Mouse (Mus musculus): ENCODE measurements around the gene Hnf4a. TPM values are rescaled to one million over a fixed set of nuclear protein-coding genes. Genes with fewer than 3 reads are reported as not detected.

Gene Hnf4a
- polyA plus RNA-seq, 1 experiment = not detected

DNA sequence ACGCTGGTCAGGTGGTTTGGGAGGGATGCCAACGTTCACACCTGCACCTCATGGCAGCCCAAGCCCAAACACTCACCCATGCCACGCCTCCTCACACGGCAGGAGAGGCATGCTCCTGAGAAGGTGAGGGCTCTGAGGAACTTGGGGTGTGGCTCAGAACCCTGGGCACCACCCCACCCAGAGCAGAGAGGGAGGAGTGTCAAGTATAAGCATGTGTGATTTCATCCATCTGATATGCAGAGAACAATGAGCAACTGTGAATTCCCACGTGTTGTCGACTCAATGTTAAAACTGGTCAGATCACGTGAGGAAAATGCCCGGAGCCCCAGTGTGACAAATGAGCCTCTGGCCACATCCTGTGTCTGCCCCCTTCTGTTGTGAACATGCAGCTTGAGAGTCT, 39.8 kb upstream of the Hnf4a start:
- H3K27ac ChIP-seq (ENCODE audit: insufficient read depth, low read length) = no peak overlapping the region
- peaks cover 3% of the 10 kb centered on the region for H3K4me1 ChIP-seq (ENCODE audit: control insufficient read depth, insufficient read depth, low read length)
- no peak overlapping the region for H3K4me3 ChIP-seq (ENCODE audit: insufficient read depth, low read length)
- TF ChIP-seq CTCF (IDR thresholded peaks at IDR 0.05; ENCODE audit: extremely low read depth, insufficient read depth, low read length) = no peak
- TF ChIP-seq POLR2A (IDR thresholded peaks at IDR 0.05; ENCODE audit: extremely low read depth, insufficient read depth, low read length) = no peak

DNA sequence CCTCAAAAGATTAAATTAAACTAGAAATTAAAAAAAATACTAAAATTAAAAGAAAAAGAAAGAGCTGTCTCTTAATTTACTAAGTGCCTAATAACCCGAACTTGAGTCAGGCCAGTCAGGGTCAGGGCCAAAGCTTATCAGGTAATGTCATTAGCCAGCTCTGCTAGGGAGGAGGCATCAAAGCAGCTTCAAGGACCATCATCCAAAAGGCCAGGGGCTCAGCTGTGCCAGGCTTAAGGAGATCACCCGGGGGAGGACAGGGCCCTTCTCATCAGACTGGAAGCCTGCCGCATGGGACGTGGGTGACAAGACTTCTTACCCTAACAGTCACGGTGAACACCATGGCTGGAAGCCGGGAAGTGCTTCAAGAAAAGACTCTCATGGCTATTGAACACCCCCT, 39.0 kb upstream of the Hnf4a start:
- H3K27ac ChIP-seq (ENCODE audit: insufficient read depth, low read length) = no peak overlapping the region
- TF ChIP-seq POLR2A (IDR thresholded peaks at IDR 0.05; ENCODE audit: extremely low read depth, insufficient read depth, low read length) (no peak), CTCF (IDR thresholded peaks at IDR 0.05; ENCODE audit: extremely low read depth, insufficient read depth, low read length) (no peak)
- peaks cover 3% of the 10 kb centered on the region for H3K4me1 ChIP-seq (ENCODE audit: control insufficient read depth, insufficient read depth, low read length)
- no peak overlapping the region for H3K4me3 ChIP-seq (ENCODE audit: insufficient read depth, low read length)

DNA sequence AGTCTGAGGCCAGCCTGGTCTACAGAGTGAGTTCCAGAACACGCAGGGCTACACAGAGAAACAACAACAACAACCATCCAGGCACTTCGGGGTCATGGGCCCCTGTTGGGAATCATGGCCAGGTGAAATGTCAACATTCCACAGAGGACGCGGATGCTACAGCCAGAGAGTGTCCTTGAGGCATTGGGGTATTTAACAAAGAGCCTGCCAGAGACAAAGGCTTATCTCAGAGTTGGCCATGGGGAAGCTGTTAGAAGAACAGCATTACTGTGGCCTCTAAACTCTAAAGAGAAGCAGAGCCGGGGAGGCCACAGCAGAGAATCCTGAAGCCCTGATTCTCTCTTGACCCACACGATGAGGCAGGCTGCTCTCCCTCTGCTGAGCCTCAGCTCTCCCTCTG, 37.7 kb upstream of the Hnf4a start:
- Histone ChIP-seq H3K4me1 (ENCODE audit: control insufficient read depth, insufficient read depth, low read length) (peaks cover 3% of the 10 kb centered on the region), H3K27ac (ENCODE audit: insufficient read depth, low read length) (no peak overlapping the region), H3K4me3 (ENCODE audit: insufficient read depth, low read length) (no peak overlapping the region)
- TF ChIP-seq CTCF (IDR thresholded peaks at IDR 0.05; ENCODE audit: extremely low read depth, insufficient read depth, low read length) (no peak), POLR2A (IDR thresholded peaks at IDR 0.05; ENCODE audit: extremely low read depth, insufficient read depth, low read length) (no peak)

DNA sequence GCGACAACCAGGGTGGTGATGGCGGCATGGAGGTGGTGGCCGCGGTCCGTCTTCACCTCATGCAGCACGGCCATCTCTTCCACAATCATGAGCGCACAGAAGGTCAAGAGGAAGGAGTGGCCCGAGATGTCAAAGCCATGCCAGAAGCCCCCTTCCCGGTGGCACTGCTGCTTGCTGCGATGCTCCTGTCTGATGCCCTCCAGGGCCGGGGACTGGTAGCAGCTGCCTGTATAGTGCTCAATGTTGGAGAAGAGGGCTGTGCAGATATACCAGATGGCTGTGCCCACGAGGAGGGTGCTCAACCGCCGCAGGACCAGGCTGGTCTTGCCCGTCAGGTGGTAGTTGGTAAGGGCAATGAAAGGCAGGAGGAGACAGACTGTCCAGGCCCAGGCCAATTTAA, 36.9 kb upstream of the Hnf4a start:
- peaks cover 3% of the 10 kb centered on the region for H3K4me1 ChIP-seq (ENCODE audit: control insufficient read depth, insufficient read depth, low read length)
- TF ChIP-seq POLR2A (IDR thresholded peaks at IDR 0.05; ENCODE audit: extremely low read depth, insufficient read depth, low read length) = no peak
- TF ChIP-seq CTCF (IDR thresholded peaks at IDR 0.05; ENCODE audit: extremely low read depth, insufficient read depth, low read length) = no peak
- H3K27ac ChIP-seq (ENCODE audit: insufficient read depth, low read length) = no peak overlapping the region
- no peak overlapping the region for H3K4me3 ChIP-seq (ENCODE audit: insufficient read depth, low read length)

DNA sequence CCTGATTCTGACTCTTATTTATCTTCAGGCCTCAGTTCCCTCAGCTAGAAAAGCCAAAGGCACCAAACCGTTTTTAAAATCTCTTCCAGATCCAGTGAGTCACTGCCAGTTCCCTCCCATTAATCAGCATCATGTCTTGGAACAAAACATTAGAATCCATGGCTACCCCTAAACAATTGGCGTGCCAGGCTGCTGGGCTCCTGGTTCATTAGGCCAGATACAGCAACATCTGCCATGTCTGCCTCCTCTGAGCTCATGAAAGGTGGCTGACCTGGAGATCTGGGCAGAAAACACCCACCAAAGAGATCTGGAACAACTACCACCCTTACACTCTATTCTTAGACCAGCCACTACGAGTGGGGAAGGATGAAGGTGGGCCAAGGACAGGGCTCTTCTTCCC, 35.5 kb upstream of the Hnf4a start:
- Histone ChIP-seq H3K4me1 (ENCODE audit: control insufficient read depth, insufficient read depth, low read length) (peaks cover 3% of the 10 kb centered on the region), H3K4me3 (ENCODE audit: insufficient read depth, low read length) (peak overlapping the region; percentile 68; the same call in 1 of the 2 replicates), H3K27ac (ENCODE audit: insufficient read depth, low read length) (no peak overlapping the region)
- TF ChIP-seq POLR2A (IDR thresholded peaks at IDR 0.05; ENCODE audit: extremely low read depth, insufficient read depth, low read length) (no peak), CTCF (IDR thresholded peaks at IDR 0.05; ENCODE audit: extremely low read depth, insufficient read depth, low read length) (no peak)

DNA sequence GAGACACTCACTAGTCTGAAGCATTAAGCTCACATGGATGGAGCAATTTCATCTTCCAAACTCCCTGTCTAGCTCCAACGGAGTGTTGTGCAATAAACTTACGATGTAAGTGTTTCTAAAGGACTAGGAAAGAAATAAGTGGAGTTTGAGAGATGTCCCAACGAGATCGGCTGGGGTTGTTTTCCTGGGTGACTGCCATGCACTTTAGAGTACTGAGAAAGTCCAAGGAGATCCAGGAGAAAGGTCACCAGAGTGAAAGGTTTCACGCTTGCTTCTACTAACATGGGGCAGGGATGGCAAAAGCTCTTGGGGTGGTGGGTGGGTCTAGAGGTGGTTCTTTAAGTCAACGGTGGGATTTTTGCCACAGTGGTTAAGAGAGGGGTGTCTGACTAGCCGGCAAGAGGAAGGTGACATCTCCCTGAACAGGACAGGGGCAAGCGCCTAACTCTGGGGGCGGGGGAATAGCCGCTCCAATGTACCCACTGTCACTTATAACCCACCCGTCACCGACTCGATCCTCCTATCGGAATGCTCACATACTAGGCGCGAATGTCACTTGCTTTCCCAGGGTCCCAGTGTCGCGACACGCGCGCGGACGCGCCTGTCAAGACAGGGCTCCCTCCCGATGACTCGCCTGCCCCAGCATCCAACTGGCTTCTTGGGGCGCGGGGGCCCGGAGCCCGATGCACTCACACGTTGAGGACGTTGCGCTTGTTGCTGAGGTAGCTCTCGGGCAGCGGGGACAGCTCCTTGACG, 34.7 kb upstream of the Hnf4a start:
- TF ChIP-seq POLR2A (IDR thresholded peaks at IDR 0.05; ENCODE audit: extremely low read depth, insufficient read depth, low read length) = no peak
- TF ChIP-seq CTCF (IDR thresholded peaks at IDR 0.05; ENCODE audit: extremely low read depth, insufficient read depth, low read length) = no peak
- H3K27ac ChIP-seq (ENCODE audit: insufficient read depth, low read length) = no peak overlapping the region; the same call in 1 of the 2 replicates
- H3K4me1 ChIP-seq (ENCODE audit: control insufficient read depth, insufficient read depth, low read length) = peaks cover 3% of the 10 kb centered on the region
- H3K4me3 ChIP-seq (ENCODE audit: insufficient read depth, low read length) = peak overlapping the region; percentile 68

DNA sequence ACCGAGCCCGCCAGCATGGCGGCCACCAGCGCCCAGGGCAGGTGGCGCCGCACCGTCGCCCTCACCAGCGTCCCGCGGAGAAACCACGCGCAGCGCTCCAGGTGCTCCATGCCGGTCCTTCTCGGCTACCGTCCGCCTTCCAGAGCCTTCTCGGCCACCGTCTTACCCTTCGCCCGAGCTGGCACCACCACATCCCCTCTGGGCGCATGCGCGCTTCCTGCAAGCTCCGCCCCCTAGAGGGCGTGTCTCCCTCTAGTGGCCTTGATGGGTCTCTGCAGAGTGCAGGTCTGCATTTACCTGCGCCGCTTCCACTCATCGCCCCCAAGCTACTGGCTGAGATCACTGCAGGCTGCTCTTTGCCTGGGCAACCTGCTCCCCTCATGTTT, 34.1 kb upstream of the Hnf4a start, which contains the start of gene Fitm2:
Gene Fitm2 (minus strand): TSS at position 164 of the 386 bp plus-strand sequence.
- Histone ChIP-seq H3K27ac (ENCODE audit: insufficient read depth, low read length) (no peak within 1 kb of the TSS; the same call in 1 of the 2 replicates), H3K4me1 (ENCODE audit: control insufficient read depth, insufficient read depth, low read length) (peaks cover 3% of the 10 kb centered on the region), H3K4me3 (ENCODE audit: insufficient read depth, low read length) (peak within 1 kb of the TSS; percentile 68)
- TF ChIP-seq POLR2A (IDR thresholded peaks at IDR 0.05; ENCODE audit: extremely low read depth, insufficient read depth, low read length) (peak; percentile 76), CTCF (IDR thresholded peaks at IDR 0.05; ENCODE audit: extremely low read depth, insufficient read depth, low read length) (peak; percentile 92)

DNA sequence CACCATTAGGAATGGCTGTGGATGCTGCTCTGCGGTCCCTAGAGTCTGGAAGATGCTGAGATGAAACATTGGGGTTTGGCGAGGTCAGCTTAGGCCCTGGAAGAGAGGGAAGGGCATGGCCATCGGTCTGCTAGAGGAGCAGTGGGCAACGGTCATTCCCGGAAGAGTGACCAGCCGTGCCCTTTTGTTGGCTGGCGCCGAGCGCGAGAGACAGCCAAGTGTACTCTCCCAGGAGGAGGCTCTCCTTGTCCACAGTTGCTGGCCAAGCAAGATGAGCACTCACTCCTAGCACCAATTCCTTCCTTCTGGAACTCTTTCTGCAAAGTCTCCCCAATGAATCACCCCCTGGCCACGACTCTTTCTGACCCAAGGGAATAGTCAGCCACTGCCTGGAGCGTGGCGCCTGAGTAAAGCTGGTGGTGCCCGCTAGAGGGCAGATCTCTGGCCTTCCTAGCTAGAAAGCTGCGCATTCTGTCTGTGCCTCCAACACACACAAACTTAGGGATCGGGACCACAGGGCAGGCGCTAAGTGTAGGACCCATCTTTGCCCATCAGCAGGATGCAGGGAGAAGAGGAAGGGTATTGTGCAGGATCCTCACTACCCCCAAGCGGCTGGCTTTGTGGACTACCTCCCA, 26.3 kb upstream of the Hnf4a start:
- TF ChIP-seq CTCF (IDR thresholded peaks at IDR 0.05; ENCODE audit: extremely low read depth, insufficient read depth, low read length) = peak; percentile 19; the same call in 1 of the 2 replicates
- no peak for TF ChIP-seq POLR2A (IDR thresholded peaks at IDR 0.05; ENCODE audit: extremely low read depth, insufficient read depth, low read length)
- H3K4me1 ChIP-seq (ENCODE audit: control insufficient read depth, insufficient read depth, low read length) = no peaks in the 10 kb centered on the region
- no peak overlapping the region for H3K27ac ChIP-seq (ENCODE audit: insufficient read depth, low read length)
- no peak overlapping the region for H3K4me3 ChIP-seq (ENCODE audit: insufficient read depth, low read length)

DNA sequence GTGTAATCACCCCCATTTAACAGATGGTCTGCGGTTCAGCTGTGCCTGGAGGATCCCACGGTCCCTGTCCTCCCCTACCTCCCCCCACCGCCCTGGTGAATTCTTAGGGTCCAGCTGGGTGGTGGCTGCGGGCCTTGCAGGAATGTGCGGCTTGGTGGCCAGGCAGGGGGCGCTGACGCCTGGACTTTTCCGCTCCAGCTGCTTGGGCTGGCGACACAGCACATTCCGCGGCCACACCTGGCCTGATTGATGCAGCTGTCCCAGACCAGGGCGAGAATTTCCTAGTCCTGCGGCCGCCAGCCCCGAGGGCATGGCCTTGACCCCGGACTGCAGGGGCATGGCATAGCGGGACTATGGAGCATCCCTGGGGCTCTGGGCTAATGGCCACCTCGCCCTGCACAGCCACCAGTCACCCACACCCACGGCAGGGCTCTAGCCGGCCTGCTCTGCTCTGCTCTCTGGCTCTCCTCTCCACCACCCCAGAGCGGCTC, 25.0 kb upstream of the Hnf4a start:
- no peak for TF ChIP-seq POLR2A (IDR thresholded peaks at IDR 0.05; ENCODE audit: extremely low read depth, insufficient read depth, low read length)
- TF ChIP-seq CTCF (IDR thresholded peaks at IDR 0.05; ENCODE audit: extremely low read depth, insufficient read depth, low read length) = no peak
- Histone ChIP-seq H3K27ac (ENCODE audit: insufficient read depth, low read length) (no peak overlapping the region), H3K4me3 (ENCODE audit: insufficient read depth, low read length) (no peak overlapping the region), H3K4me1 (ENCODE audit: control insufficient read depth, insufficient read depth, low read length) (no peaks in the 10 kb centered on the region)

DNA sequence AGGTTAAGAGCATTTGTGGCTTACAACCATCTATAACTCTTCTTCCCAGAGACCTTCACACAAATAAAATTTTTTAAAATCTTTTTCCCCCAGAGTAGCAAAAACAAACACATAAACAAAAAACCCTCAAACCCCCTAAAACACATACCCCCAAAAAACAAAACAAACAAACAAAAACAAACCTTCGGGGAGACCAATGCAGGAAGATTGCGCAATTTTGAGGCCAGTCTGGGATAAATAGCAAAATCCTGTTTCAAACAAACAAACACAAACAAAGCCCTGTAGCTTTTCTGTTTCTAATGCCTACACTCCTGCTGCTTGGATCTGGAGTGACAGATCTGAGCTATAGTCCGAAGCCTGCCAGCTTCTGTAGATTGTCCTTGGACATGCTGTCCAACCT, 19.2 kb upstream of the Hnf4a start:
- no peak overlapping the region for H3K27ac ChIP-seq (ENCODE audit: insufficient read depth, low read length)
- no peaks in the 10 kb centered on the region for H3K4me1 ChIP-seq (ENCODE audit: control insufficient read depth, insufficient read depth, low read length)
- TF ChIP-seq CTCF (IDR thresholded peaks at IDR 0.05; ENCODE audit: extremely low read depth, insufficient read depth, low read length) (no peak), POLR2A (IDR thresholded peaks at IDR 0.05; ENCODE audit: extremely low read depth, insufficient read depth, low read length) (no peak)
- no peak overlapping the region for H3K4me3 ChIP-seq (ENCODE audit: insufficient read depth, low read length)

Data from cortical plate, adult 2 months (tissue).